Mouse (Mus musculus): ENCODE results near the gene Col6a1. TPM values are rescaled to one million over a fixed set of nuclear protein-coding genes. Genes with fewer than 3 reads are reported as not detected.

Col6a1 gene
- under 1 TPM; 0.44 to 0.75 TPM for total RNA-seq (2023)

DNA sequence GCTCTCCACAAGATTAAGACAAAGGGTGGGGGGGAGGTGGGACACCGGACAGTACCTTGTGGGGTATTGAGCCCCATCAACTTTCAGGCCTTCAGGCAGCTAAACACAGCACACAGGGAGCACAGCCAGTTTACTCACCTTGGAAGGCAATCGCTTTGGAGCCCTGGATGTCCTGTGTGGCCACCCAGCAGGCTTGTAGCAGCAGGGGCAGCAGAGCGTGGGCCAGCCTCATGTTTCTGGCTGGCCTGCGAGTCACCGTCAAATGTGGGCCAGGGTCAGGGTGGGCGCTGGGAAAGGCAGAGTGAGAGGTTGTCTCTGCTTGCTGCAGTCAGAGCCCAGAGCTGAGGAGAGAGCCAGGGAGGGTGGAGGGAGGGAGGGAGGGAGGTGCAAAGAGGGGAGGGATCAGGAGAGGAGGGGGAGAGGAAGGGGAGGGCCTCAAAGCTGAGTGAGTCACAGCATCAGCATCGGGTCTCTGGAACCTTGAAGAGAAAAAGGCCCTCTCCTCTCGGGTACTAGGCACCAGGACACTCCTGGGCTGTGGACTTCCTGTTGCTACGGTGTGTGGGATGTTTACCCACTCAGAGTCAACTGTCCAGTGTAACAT, at the start of gene Col6a1:
Gene Col6a1, minus strand, starts transcription at position 487 of the 604 bp plus-strand sequence.

Other genes with a start within 250 kb of the Col6a1 start
- 1 to 10 TPM; 4.4 to 5.6 TPM for gene Lss, start 194.6 kb downstream of the Col6a1 start, total RNA-seq (2023)
- gene Spatc1l, start 163.9 kb downstream of the Col6a1 start, total RNA-seq (2023): not detected
- not detected for gene Ftcd, start 150.5 kb downstream of the Col6a1 start, total RNA-seq (2023)
- gene Col6a2, start 102.5 kb downstream of the Col6a1 start, total RNA-seq (2023): under 1 TPM; 0.29 to 0.72 TPM
- gene Pcbp3, start 235.7 kb upstream of the Col6a1 start, total RNA-seq (2023): 1 to 10 TPM; 2.7 to 4.8 TPM